Mouse (Mus musculus): ENCODE measurements at regions not wholly inside any gene's neighbourhood (a gene's known extent, or its start where the extent isn't known, plus 50 kb on each side); places are given as distances from the start of the nearest gene placed in this dataset.

DNA sequence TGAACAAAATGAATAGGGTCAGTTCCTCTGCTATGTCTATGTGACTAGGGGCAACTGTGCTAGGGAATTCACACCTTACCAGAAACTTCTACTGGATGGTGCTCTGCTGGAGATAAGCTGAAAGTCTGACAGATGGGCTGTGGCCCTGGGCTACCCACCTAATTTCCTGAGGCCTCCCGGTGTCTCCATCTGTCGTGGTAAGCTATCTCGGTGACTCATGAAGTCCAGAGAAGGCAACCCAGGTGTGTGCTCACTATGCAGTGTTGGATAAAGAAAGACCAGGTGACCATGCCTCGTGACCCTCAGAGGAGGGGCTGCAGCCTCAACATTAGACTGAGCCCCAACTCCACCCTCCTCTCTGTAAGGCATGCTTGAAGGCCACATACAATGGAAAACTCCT, 64.2 kb upstream of the Smndc1 start:
- no peak for TF ChIP-seq CTCF (IDR thresholded peaks at IDR 0.05; ENCODE audit: low read depth, low read length)
- TF ChIP-seq POLR2A (IDR thresholded peaks at IDR 0.05; ENCODE audit: insufficient read depth, low read length) = no peak
- TF ChIP-seq EP300 (IDR thresholded peaks at IDR 0.05; ENCODE audit: insufficient read depth, low read depth, low read length) = no peak
